Mouse (Mus musculus) left cerebral cortex, adult 9 months (tissue): ENCODE measurements around the gene Magoh.

Source experiments
- DNase-seq, 2 experiments: peaks; one replicate each; pipeline ENCODE4 v3.0.0; 2022; ENCODE audit warnings: low spot score in 2 of 2

Magoh gene

DNA sequence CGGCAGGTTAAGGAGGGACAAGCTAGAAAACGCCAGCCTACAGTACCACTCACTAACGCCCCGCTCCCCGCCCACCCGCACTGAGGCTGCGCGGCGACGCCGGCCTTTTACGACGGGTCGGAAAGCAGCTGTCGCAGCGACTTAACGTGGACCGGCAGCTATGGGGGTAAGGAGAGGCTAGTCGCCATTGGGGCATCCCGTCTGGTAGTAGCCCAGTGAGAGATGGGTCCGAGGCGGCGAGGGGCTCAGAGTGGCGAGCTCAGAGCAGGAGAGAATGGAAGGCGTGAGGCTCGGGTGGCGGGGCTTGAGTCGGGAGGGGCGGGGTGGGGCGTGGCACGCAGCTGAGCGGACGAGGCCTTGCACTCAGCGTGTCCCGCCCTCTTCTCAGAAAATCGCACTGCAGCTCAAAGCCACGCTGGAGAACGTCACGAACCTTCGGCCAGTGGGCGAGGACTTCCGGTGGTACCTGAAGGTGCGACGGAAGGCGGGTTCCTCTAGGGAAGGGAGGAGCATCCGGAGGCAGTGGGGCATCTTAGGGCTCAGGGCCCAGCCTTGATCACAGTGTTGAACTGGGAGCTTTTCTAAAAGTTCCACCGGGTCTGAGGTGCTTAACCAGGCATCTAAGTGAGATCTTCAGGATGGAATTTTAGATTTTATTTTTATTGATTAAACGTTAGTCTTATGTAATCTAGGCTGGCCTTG lies 10.3 kb downstream of the Magoh start, which contains the start of gene 0610037L13Rik:
Gene 0610037L13Rik (plus strand): TSS at position 83 of the 702 bp plus-strand sequence.
- DNase-seq = peak; percentile 91 to 96

- DNase-seq = no peak
Measured at GRCm38 (mm10) chr4:107892663-107893062, 13.1 kb downstream of the Magoh start.

DNA sequence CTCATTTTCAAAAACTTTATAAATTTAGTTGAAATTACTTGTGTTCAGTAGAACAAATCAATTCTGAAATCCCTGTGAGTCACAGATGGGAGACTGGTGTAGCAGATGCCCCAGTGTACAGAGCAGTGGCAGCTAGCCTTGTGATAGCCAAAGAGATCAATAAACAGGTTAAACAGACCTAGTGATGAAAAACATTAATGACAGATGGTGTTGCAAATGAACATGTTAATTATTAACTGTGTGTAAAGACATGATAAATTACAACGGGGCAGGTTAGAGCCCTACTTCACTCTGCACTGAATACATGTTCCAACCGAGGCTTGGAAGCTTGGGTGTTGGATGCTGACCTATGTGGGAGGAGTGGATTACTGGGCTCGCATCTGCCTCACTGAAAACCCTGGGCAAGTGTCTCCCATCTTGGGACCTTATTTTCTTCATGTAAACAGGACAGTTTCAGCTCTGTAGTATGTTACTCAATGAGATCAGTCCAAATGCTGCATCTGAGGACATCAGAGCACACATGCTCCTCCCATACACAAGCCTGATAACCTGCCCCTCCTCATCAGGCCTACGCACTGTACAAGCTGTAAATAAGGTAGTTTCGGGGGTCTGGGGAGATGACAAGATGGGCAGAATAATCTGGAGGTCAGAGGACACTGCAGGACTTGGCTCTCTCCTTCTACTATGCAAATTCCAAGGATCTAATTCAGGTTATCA lies 19.8 kb downstream of the Magoh start:
- DNase-seq = no peak

DNA sequence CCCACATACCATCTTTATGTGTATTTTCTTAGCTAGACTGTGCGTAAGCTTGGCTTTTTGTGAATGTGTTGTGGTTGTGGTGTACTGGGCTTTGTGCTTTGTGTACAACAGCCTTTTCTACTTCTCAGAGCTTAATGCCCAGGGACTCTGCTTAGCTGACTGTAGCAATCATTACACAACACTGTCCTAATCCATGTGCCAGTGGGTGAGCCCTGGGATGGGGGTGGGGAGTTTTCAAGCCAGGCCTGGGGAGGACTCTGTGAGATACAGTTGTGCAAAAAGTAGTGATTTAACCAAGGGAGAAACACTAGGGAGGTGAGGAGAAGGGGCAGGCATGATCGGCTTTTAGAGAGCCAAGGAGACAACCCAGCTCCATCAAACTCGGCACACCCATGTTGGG lies 20.7 kb downstream of the Magoh start:
- DNase-seq = no peak

DNA sequence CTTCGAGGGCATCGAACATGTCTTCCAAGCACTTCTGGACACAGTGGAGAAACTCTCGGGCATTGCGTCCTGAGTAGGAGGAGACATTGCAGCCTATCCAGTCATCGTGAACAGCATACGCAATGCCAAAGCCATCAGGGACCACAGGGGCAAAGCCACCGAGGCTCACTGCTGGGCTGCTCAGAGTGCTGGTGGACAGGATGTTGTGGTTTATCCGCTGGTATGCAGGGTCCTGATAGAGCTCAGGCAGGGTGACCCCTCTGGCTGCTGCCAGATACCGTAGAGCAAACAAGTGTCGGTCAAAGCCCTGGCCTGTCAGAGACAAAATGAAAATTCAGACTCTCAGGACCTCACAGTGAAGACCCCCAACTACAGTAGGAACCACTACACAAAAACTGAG lies 24.7 kb downstream of the Magoh start:
- DNase-seq = no peak

DNA sequence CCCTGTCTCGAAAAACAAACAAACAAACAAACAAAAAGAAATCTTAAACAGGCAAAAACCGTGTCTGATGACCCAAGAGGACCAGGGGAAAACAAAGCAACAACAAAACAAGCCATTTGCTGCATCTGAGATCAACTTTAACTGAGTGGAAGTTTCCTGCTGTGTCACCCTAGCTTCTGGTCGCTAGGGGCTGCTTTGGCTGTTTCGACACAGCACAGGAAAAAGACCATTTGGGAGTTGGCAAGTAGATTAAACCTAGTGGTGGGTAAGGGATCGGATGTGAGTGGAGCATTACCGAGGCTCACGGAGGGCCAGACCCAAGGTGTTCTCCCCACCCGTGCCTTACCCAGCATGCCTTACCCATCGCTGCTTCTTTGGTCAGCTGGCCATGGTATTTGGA lies 27.0 kb downstream of the Magoh start:
- no peak for DNase-seq

DNA sequence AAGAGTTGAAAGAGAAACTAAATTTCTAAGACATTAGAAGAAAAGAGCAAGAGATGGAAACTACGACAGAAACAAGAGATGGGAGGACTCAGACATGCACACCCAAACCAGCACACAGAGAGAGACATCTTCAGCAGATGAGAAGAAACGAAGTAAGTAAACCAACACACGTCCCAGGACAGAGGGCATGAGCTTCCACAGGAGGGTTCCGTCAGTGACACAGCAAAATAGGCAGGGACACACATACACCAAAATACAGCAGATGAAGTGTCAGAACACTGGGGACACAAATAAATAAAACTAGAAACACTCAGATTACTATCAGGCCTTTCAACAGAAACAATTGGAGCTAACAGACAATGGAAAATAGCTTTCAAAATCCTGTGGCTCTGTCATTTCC lies 30.5 kb downstream of the Magoh start:
- no peak for DNase-seq

DNA sequence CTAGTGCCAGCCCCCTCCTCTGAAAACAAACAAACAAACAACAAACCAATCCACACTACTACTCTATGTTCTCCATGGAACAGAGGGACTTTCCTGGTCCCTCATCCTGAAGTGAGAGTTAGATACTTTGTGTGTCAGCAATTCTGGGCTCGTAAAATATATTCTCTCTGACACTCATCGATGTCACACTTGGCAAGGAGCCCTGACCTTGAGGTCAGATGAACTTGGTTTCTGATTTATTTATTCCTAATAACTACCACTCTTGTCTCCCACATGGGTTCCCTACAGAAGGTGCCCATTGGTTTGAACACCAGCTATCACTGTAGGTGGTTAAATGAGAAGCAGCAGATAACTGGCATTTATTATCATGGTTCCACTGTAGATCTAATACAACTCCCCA lies 40.8 kb downstream of the Magoh start:
- DNase-seq = no peak

DNA sequence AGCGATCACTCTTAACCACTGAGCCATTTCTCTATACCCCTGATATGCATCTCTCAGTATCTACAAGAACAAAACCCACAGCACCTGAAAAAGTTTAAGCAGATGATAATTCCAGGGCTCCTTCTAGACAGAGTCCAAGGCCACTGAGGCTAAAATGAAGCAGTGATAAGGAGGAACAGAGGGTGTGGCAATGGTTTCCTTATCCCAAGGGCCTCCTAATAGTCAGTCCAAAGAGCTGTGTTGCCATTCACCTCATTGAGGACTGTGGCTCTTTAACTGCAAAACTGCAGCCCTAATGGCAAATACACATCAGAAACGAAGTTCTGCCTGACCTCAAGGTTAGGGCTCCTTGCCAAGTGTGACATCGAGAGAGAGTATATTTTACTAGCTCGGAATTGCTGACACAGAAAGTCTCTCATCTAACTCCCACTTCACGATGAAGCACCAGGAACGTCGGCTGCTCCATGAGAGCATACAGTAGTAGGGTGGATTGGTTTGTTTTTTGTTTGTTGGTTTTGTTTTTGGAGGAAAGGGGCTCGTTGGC lies 41.7 kb downstream of the Magoh start:
- DNase-seq = no peak

- no peak for DNase-seq
Measured at GRCm38 (mm10) chr4:107921952-107922351, 42.4 kb downstream of the Magoh start.

GRCm38 (mm10) chr4:107923145-107923802 lies 43.7 kb downstream of the Magoh start, which contains the start of gene Cpt2:
Cpt2 (minus strand) TSS chr4:107923610.
- peak; percentile 43 to 83 for DNase-seq

DNA sequence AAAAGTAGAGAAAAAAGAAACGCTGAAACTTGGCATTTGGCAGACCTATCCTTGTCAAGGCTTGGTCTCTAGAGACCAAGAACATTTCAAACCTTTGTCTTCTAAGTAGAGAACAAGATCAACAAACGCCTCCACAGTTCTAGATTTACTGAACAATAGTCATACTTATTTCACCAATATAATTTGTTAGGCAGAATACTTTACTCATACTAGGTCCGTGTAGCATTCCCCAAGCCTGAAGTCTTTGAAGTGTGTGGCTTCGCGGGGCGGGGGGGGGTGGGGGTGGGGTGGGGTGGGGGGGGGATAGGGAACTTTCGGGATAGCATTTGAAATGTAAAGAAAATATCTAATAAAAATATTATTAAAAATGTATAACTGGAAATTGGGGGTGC lies 44.2 kb downstream of the Magoh start:
- no peak for DNase-seq

GRCm38 (mm10) chr4:107928269-107928668 lies 48.7 kb downstream of the Magoh start:
- DNase-seq = no peak

GRCm38 (mm10) chr4:107928726-107929125 lies 49.2 kb downstream of the Magoh start:
- no peak for DNase-seq

- no peak for DNase-seq
Measured at GRCm38 (mm10) chr4:107931453-107931852, 51.9 kb downstream of the Magoh start.

- DNase-seq = no peak
Measured at GRCm38 (mm10) chr4:107933239-107933638, 53.7 kb downstream of the Magoh start.

DNA sequence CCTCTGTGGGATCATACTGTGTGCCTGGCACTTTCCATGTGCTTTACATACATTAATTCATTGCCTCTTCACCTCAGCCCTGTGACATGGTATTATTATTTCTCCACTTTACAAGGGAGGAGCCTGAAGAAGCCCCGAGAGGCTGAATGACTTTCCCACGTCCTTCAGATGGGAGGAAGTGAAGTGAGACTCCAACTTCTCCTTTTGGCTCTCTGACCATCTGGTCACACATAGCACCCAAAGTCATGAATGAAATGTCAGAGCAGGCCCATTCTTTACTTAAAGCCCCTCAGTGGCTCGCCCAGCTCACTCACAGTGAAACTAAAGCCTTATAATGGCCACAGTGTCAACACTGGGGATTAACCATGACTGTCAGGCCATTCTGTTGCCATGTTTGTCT lies 55.7 kb downstream of the Magoh start:
- no peak for DNase-seq
